Mouse (Mus musculus) 3T3-L1 (cell line): Measurements from ENCODE around the gene Pld3.

Experiments
- DNase-seq: peaks from one replicate; pipeline ENCODE4 v3.0.0-alpha.2; 2015; ENCODE audit warnings: low read depth, low spot score

The Pld3 gene

DNA sequence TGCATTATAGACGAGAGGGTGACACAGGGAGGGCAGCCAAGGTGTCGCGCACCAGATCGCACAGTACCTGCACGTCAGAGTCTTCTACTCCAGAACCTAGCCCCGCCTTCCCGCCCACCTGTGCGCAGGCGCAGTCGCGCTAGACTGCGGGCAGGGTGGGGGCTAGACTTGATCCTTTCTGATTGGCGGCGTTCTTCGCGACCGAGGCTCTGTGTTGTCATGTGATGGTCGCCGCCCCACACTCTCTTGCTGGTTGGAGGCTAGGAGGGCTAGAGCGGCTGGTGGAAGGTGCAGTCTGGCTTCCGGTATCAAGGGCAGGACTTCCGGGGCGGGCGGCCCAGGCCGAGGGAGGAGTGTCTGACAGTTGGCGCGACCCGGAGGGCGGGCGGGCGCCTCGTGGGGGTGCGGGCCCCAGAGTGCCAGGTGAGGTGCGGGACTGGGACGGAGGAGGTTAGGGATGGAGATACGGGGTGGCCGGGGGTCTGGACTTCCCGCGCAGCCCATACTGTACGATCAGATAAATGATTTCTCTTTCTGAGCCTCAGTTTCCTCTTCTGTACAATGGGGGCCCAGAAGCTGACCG lies at the start of gene Pld3, which contains the start of gene 2310022A10Rik:
Pld3 (minus strand) TSS at position 288 of the 583 bp plus-strand sequence.
2310022A10Rik (plus strand) TSS at position 303 of the 583 bp plus-strand sequence.
- peak; percentile 95 for DNase-seq

DNA sequence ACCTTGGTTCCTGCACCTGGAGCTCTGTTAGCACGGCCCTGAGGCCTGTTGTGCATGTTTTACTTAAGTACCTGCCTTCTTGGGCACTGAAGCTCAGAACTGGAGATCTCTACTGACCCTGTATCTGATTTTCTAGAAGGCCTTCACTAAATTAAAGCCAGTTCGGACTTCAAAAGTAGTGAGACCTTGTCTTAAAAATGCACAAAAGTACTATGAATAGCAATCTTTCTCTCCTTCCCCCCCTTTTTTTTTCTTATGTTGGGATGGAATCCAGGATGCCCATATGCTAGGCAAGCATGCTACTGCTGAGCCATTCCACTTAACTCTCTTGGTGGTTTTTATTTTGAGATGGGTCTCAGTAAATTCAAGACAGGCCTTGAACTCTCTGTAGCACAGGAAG lies 49.1 kb upstream of the Pld3 start:
- no peak for DNase-seq

DNA sequence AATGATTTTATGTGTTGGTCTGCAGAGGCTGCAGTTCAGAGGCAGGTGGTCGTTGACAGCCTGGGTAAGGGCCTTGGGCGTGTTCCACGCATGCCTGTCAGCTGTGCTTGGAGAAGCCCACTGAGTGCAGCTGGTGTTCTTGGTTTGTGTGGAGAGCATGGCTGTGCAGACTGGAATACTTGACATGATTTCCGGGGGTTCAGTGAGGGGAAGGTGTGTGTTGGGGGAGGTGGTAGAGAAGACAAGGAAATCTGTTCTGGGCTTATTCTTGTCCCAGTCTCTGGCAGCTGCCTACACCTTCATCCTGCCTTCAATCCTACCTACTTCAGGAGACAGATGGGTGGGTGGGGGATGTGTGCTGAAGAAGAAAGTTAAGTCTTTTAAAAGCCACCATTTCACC lies 48.6 kb upstream of the Pld3 start:
- DNase-seq: no peak

DNA sequence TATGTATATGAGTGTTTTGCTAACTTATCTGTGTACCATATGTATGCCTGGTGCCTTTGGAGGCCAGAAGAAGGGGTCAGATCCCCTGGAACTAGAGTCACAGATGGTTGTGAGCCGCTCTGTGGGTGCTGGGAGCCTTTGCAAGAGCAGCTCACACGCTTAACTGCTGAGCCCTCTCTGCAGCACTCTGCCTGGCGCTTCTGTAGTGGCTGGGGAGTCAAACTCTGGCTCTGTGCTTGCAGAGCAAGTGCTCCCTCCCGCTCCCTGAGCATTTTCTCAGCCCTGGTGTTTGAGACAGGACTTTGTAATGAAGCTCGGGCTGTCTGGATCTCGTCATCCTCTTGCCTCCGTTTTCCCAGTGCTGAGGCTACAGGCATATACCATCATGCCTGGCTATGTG lies 45.0 kb upstream of the Pld3 start:
- no peak for DNase-seq

DNA sequence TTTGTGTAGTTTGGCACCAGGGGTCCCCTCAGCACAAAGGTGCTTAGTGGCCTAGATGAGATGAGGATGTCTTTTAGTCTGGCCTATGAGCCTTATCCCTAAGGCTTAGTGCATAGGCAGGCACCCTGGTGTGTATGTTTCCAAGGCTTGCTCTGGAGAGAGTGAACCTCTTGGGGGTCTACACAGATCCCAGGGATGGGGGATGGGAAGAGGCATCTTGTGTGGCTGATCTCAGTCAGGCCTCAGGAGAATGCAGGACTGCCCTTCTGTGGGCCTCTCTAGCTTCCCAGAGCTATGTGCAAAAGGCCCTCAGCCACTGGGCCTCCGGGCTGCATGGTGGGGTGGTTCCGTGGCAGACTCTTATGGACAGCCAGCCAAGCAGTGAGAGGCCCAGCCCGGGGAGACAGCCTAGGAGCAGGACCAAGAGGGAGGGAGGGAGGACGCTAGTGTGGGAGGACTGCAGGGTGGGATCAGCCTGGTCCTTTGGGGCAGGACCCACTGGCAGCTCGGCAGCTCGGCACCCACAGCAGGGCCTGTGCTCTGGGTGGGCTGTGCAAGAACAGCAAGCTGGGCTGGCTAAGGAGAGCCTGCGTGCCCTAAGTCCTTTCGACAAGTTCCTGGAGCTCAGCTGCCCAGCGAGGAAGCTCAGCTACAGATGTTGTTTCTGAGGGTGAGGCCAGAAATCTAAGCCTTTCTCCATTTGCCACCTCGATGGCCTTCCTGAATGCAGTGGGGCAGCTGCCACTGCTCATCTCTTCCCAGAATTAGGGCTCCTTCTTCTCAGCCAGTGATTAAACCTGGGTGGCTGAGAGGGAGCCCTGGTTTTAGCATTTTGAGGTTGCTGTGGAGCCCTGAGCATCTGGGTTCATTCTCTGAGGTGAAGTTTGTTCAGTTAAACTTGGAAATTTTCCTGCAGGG lies 43.8 kb upstream of the Pld3 start:
- DNase-seq: no peak

DNA sequence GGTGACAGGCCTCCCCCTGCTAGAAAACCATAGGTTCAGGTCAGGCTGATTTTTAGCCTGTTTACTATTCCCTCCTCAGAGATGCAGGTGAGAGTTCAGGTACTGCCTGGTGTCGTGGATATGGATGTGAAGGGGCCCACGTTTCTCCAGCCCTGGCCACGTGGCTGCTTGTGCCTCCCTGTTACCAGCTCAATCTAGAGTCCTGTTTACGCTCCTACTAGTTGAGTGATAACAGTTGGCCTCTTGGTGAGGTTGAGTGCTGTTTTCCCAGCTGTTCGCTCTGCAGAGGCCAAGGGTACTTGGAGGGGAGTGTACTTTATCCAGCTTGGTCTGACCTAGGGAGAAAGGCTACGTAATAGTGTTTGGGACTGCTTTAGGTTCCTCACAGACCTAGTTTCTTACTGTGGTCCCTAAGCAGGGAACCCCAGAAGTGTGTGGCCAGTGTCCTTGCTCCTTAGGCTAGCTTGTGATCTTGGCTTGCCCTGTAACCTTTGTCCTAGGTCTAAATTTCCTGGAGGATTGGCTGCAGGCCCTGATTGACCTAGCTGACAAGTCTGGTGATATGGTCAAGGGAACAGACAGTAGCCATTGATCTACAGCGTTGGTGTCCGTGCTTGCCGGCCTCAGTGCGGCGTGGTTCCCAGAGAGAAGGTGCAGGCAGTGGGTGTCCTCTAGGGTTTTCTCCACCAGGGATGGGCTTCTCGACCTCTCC lies 40.1 kb upstream of the Pld3 start:
- DNase-seq: no peak

DNA sequence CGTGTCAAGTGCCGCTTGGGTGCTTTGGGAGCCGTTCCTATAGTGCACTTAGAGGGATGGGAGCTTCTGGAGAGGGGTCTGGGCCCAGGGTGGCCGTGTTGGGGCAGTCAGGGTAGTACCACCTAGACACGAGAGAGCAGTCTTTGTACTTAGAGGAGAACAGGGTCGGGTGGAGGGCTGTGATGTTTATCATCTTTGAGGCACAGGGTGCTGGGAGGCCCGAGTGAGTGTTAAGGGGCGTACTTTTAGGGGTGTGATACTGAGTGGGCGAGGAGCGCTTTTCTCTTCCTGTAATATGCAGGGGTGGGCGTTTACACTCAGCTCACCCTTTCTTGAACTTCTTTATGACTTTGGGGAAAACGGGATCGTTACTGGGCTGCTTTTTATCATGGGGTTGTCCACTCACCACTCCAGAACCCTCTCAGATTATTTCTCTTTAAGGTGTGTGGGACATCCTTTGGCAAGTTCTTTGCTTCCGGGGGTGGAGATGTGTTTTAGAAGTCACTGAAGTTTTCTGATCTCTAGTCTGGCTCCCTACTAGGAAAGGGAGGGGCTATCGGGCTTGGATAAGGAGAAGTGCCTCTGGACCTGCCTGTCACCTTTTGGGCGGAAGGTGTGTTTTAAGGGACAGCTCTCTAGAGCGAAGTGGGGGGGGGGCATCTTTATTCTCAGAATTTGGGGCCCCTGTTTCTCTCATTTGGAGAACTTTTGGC lies 39.4 kb upstream of the Pld3 start:
- DNase-seq: peak; percentile 49

DNA sequence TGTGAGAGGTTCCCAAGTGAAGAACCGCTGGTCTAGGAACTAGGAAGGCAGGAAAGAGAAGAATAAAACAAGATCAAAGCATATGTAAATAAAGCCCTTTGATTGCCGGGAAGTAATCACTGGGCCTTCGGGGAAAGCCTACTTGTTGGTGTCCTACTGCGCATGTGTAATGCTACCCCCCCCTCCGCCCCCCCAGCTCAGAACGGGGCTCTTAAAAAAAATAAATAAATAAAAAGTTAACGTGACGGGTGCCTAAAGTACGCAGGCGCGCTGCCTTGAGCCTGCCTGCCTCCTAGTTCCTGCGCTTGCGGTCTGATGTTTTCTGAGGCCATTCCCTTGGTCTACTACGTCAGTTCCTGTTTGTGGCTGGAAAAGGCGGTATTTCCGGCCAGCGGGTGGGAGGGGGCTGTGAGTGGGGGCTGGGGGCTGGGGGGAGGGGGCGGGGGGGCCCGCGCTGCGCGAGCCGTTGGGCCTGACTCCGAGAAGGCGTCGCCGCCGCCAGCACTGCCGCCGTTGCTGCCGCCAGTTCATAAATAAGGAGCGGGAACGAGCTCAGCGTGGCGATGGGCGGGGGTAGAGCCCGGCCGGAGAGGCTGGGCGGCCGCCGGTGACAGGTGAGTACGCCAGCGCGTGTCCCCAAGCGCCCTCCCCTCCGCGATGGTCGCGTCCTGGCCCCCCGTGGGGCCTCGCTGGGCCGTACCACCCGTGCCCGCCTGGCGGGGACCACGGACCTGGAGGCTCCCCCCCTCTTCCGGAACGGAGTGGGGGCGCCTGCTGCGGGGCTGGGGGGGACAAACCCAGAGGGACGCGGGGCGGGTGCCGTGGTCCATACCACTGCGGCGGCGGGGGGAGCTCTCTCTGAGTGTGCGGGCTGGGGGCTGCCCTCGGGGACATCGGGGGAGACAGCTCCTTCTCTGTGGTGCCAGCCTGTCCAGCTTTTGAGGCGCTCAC lies 38.5 kb upstream of the Pld3 start, which contains the start of gene Akt2:
Akt2 (plus strand) TSS at position 287 of the 951 bp plus-strand sequence.
- DNase-seq: peak; percentile 96

DNA sequence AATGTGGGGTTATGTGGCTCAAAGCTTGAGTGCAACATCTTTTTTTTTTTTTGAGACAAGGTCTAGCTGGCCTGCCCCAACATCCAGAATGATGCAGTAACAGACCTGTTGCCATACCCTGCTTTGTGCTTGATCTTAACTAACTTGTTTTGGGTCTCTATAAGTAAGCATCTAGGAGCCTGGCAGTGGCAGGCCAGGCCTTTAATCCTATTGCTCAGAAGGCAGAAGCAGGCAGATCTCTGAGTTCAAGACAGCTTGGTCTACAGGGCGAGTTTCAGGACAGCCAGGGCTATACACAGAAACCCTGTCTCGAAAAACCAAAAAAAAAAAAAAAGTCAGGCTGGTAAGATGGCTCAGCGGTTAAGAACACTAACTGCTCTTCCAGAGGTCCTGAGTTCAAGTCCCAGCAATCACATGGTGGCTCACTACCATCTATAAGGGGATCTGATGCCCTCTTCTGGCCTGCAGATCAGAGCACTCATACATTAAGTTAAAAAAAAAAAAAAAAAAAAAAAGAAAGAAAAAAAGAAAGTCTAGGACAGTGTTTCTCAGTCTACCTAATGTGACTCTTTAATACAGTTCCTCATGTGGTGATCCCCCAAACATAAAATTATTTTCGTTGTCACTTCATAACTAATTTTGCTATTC lies 37.7 kb upstream of the Pld3 start:
- DNase-seq: peak; percentile 40

- DNase-seq: no peak
These were observed 37.1 kb upstream of the Pld3 start for GRCm38 (mm10) chr7:27590088-27590487.

DNA sequence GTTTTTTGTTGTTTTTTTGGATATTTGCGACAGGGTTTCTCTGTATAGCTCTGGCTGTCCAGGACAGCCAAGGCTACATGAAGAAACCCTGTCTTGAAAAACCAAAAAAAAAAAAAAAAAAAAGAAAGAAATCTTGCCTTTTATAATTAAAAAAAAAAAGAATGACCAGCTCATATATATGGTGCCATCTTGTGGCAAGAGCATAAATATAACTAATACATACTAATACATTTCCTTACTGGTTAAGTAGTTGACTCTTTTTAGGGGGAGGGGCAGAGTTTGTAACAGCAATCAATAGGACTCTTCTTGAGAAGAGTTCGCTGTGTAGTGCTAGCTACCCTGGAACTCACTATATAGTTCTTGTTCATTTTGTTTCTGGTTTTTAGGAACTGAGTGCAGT lies 34.7 kb upstream of the Pld3 start:
- DNase-seq: peak; percentile 50

DNA sequence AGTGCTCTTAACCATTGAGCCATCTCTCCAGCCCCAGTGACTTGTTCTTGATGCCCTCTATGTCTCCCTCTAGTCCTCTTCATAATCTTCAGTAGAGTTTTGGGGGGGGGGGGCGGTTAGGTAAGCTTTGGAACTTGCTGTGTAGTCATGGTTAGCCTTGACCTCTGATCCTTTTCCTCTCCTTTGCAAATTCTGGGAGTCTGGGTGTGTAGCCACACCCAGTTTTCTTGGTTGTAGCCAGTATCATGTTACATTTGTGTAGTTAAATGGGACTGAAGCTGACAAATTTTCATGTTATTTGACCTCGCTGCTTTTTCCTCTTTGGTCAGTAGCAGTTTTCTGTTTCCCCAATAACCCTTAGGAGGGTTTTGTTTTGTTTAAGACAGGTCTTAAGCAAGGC lies 33.8 kb upstream of the Pld3 start:
- DNase-seq: peak; percentile 59

- DNase-seq: no peak
These were observed 27.6 kb upstream of the Pld3 start for GRCm38 (mm10) chr7:27580380-27581174.

- peak; percentile 27 for DNase-seq
These were observed 25.4 kb upstream of the Pld3 start for GRCm38 (mm10) chr7:27578465-27578864.

DNA sequence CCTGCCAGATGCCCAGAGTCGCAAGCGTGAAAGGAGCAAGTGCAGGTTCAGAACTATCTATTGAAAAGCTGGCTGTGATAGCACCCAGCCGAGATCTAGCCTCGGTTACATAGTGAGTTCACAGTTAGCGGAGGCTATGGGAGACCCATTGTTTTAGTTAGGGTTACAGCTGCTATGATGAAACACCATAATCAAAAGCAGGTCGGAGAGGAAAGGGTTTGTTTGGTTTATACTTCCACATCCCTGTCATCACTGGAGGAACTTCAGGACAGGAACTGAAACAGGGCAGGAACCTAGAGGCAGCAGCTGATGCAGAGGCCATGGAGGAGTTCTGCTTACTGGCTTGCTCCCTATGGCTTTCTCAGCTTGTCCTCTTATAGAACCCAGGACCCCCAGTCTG lies 24.6 kb upstream of the Pld3 start:
- DNase-seq: no peak

- DNase-seq: peak; percentile 36
These were observed 23.9 kb upstream of the Pld3 start for GRCm38 (mm10) chr7:27576914-27577313.

- DNase-seq: peak; percentile 89
These were observed 21.3 kb upstream of the Pld3 start for GRCm38 (mm10) chr7:27574124-27574880.

DNA sequence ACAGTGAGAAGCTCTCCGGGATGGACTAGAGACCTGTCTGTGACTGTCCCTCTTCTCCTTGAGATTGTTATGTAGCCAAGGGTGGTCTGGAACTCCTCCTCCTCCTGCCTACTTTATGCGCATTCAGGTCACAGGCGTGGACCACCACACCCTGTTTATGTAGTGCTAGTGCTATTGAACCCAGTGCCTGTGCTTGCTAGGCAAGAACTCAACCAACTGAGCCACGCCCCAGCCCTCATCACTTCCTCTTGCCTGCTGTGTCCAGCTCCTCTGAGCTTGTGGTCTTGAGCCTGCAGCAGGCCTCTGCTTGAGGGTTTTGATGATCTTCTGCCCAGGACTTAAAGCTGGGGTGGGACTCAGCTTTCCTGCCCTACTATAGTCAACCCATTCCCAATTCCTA lies 19.1 kb upstream of the Pld3 start:
- no peak for DNase-seq
